Mouse (Mus musculus) hindbrain, embryonic 16.5 days (tissue): Measurements from ENCODE around the gene Pde9a. TPM values are rescaled to one million over a fixed set of nuclear protein-coding genes. Genes with fewer than 3 reads are reported as not detected.

Experiments used
- ATAC-seq: fragments of 200-750 bp; cut with Nextera tagmentation; 2 replicates; pipeline ENCODE4 v1.8.0; 2017; ENCODE audit warnings: moderate TSS enrichment, moderate library complexity
- H3K27ac ChIP-seq: fragments of 300-500 bp; sonication (generic); 2 replicates; pipeline ENCODE4 v1.5.1; 2014; ENCODE audit warnings: low read depth, mild to moderate bottlenecking, control low read depth, low read length, moderate library complexity
- H3K27me3 ChIP-seq: fragments of 300-500 bp; sonication (generic); replicated peaks from 2 replicates; pipeline ENCODE4 v1.6.1; 2014; ENCODE audit warnings: low read length; ENCODE audit not compliant: control insufficient read depth, insufficient read depth
- H3K36me3 ChIP-seq: fragments of 300-500 bp; sonication (generic); 2 replicates; pipeline ENCODE4 v1.6.1; 2014; ENCODE audit warnings: mild to moderate bottlenecking, low read length, moderate library complexity, mixed read lengths; ENCODE audit not compliant: control insufficient read depth, insufficient read depth
- H3K4me1 ChIP-seq: fragments of 300-500 bp; sonication (generic); 2 replicates; pipeline ENCODE4 v1.6.1; 2014; ENCODE audit warnings: low read depth, low read length; ENCODE audit not compliant: control insufficient read depth, insufficient read depth
- H3K4me2 ChIP-seq: fragments of 300-500 bp; sonication (generic); 2 replicates; pipeline ENCODE4 v1.6.1; 2014; ENCODE audit warnings: mild to moderate bottlenecking, low read length, control low read depth, moderate library complexity
- H3K4me3 ChIP-seq: fragments of 300-500 bp; sonication (generic); 2 replicates; pipeline ENCODE4 v1.5.1; 2014; ENCODE audit warnings: mild to moderate bottlenecking, low read length, control low read depth, moderate library complexity
- H3K9ac ChIP-seq: fragments of 300-500 bp; sonication (generic); 2 replicates; pipeline ENCODE4 v1.6.1; 2014; ENCODE audit warnings: low read depth, mild to moderate bottlenecking, control low read depth, low read length, moderate library complexity
- H3K9me3 ChIP-seq: fragments of 300-500 bp; sonication (generic); 2 replicates; pipeline ENCODE4 v1.6.1; 2014; ENCODE audit warnings: mild to moderate bottlenecking, low read length, moderate library complexity; ENCODE audit not compliant: control insufficient read depth
- WGBS: fragments of 180-500 bp; shearing (Covaris S2); extraction: QIAGEN DNeasy Blood & Tissue Kit; methylation state at CpG from one replicate; pipeline ENCODE4 v1.1.7; 2014; 5-methylcytosine and 5-hydroxymethylcytosine counted together
- polyA plus RNA-seq: library from polyadenylated mRNA; unstranded; fragments of >200 nt; fragmentation: Nextera tagmentation; extraction: Ambion mirVana; gene quantifications from 2 replicates; pipeline ENCODE4 v1.2.1, GENCODE M21; 2015

Pde9a gene
- 30.3 and 34.4 TPM in 2 replicates for polyA plus RNA-seq

- WGBS = under 1% methylated on average over 42 of the region's 56 CpGs
- H3K36me3 ChIP-seq = no peaks in the 10 kb centered on the region
- peak within 1 kb of the TSS; percentile 89 for H3K4me3 ChIP-seq
- peak; percentile 81 for ATAC-seq
- H3K4me2 ChIP-seq = peak within 1 kb of the TSS; percentile 89
- H3K4me1 ChIP-seq = peaks cover 44% of the 10 kb centered on the region
- peak within 1 kb of the TSS; percentile 85 for H3K9ac ChIP-seq
- peak within 1 kb of the TSS; percentile 75 for H3K27ac ChIP-seq
- no peaks in the 10 kb centered on the region for H3K27me3 ChIP-seq
- H3K9me3 ChIP-seq = no peaks in the 10 kb centered on the region
Observed at GRCm38 (mm10) chr17:31385671-31386665, at the start of gene Pde9a. Pde9a (plus strand) TSS chr17:31386210.

GRCm38 (mm10) chr17:31339769-31340168 lies 46.2 kb upstream of the Pde9a start:
- WGBS = 94% methylated on average over 2 of the region's 2 CpGs

GRCm38 (mm10) chr17:31342191-31342590 lies 43.8 kb upstream of the Pde9a start:
- Histone ChIP-seq H3K27ac (no peak overlapping the region), H3K9me3 (no peaks in the 10 kb centered on the region), H3K4me1 (peaks cover 5% of the 10 kb centered on the region), H3K4me3 (no peak overlapping the region), H3K4me2 (no peak overlapping the region), H3K36me3 (no peaks in the 10 kb centered on the region), H3K9ac (no peak overlapping the region), H3K27me3 (no peaks in the 10 kb centered on the region)
- 58% methylated on average over 6 of the region's 6 CpGs for WGBS
- peak; percentile 40; the same call in 1 of the 2 replicates for ATAC-seq

More at GRCm38 (mm10) chr17:31339769-31340168, 46.2 kb upstream of the Pde9a start:
- no peak overlapping the region for H3K9ac ChIP-seq
- H3K36me3 ChIP-seq = no peaks in the 10 kb centered on the region
- no peaks in the 10 kb centered on the region for H3K9me3 ChIP-seq
- no peaks in the 10 kb centered on the region for H3K27me3 ChIP-seq
- no peak overlapping the region for H3K27ac ChIP-seq
- ATAC-seq = no peak
- H3K4me3 ChIP-seq = no peak overlapping the region
- H3K4me2 ChIP-seq = no peak overlapping the region
- peaks cover 5% of the 10 kb centered on the region for H3K4me1 ChIP-seq

- ATAC-seq = no peak
- no peak overlapping the region for H3K4me2 ChIP-seq
- 51% methylated on average over 5 of the region's 5 CpGs for WGBS
Observed at GRCm38 (mm10) chr17:31344172-31344801, 41.7 kb upstream of the Pde9a start.

GRCm38 (mm10) chr17:31344816-31345215 lies 41.2 kb upstream of the Pde9a start:
- Histone ChIP-seq H3K4me3 (no peak overlapping the region), H3K9ac (no peak overlapping the region), H3K4me2 (no peak overlapping the region), H3K4me1 (peaks cover 5% of the 10 kb centered on the region), H3K27me3 (no peaks in the 10 kb centered on the region), H3K36me3 (0 out of 2 replicates have a peak, but pooled peaks cover 2% of the 10 kb centered on the region), H3K27ac (no peak overlapping the region), H3K9me3 (no peaks in the 10 kb centered on the region)
- 85% methylated on average over 3 of the region's 3 CpGs for WGBS
- ATAC-seq = no peak

More at GRCm38 (mm10) chr17:31344172-31344801, 41.7 kb upstream of the Pde9a start:
- H3K36me3 ChIP-seq = no peaks in the 10 kb centered on the region
- H3K27me3 ChIP-seq = no peaks in the 10 kb centered on the region
- no peaks in the 10 kb centered on the region for H3K9me3 ChIP-seq
- H3K4me3 ChIP-seq = no peak overlapping the region
- H3K4me1 ChIP-seq = peaks cover 5% of the 10 kb centered on the region
- no peak overlapping the region for H3K27ac ChIP-seq
- no peak overlapping the region for H3K9ac ChIP-seq

- Histone ChIP-seq H3K36me3 (0 out of 2 replicates have a peak, but pooled peaks cover 5% of the 10 kb centered on the region), H3K27ac (no peak overlapping the region), H3K4me2 (no peak overlapping the region), H3K27me3 (no peaks in the 10 kb centered on the region), H3K4me3 (no peak overlapping the region), H3K4me1 (no peaks in the 10 kb centered on the region), H3K9me3 (no peaks in the 10 kb centered on the region), H3K9ac (no peak overlapping the region)
- WGBS = 68% methylated on average over 5 of the region's 5 CpGs
- no peak for ATAC-seq
Observed at GRCm38 (mm10) chr17:31348129-31348528, 37.9 kb upstream of the Pde9a start.

GRCm38 (mm10) chr17:31349388-31349787 lies 36.6 kb upstream of the Pde9a start:
- no peak overlapping the region for H3K9ac ChIP-seq
- no peaks in the 10 kb centered on the region for H3K4me1 ChIP-seq
- 0 out of 2 replicates have a peak, but pooled peaks have one; percentile 11 for ATAC-seq

GRCm38 (mm10) chr17:31351984-31352383 lies 34.0 kb upstream of the Pde9a start:
- Histone ChIP-seq H3K9ac (no peak overlapping the region), H3K9me3 (no peaks in the 10 kb centered on the region), H3K4me3 (no peak overlapping the region), H3K27ac (no peak overlapping the region), H3K27me3 (no peaks in the 10 kb centered on the region), H3K4me2 (no peak overlapping the region), H3K4me1 (peaks cover 2% of the 10 kb centered on the region; the same call in 1 of the 2 replicates), H3K36me3 (0 out of 2 replicates have a peak, but pooled peaks cover 5% of the 10 kb centered on the region)
- WGBS = 53% methylated on average over 8 of the region's 8 CpGs
- no peak for ATAC-seq

More at GRCm38 (mm10) chr17:31349388-31349787, 36.6 kb upstream of the Pde9a start:
- Histone ChIP-seq H3K4me2 (no peak overlapping the region), H3K9me3 (no peaks in the 10 kb centered on the region), H3K27me3 (no peaks in the 10 kb centered on the region), H3K36me3 (0 out of 2 replicates have a peak, but pooled peaks cover 5% of the 10 kb centered on the region), H3K27ac (no peak overlapping the region), H3K4me3 (no peak overlapping the region)
- WGBS = 67% methylated on average over 12 of the region's 12 CpGs

GRCm38 (mm10) chr17:31353255-31353654 lies 32.8 kb upstream of the Pde9a start:
- H3K36me3 ChIP-seq = 0 out of 2 replicates have a peak, but pooled peaks cover 5% of the 10 kb centered on the region
- no peaks in the 10 kb centered on the region for H3K27me3 ChIP-seq
- ATAC-seq = no peak
- H3K4me1 ChIP-seq = peaks cover 2% of the 10 kb centered on the region; the same call in 1 of the 2 replicates
- H3K4me2 ChIP-seq = no peak overlapping the region
- no peak overlapping the region for H3K4me3 ChIP-seq
- 63% methylated on average over 2 of the region's 2 CpGs for WGBS
- H3K9me3 ChIP-seq = no peaks in the 10 kb centered on the region
- H3K27ac ChIP-seq = no peak overlapping the region
- H3K9ac ChIP-seq = no peak overlapping the region
